Mouse (Mus musculus): Measurements from ENCODE around the gene Dusp2. TPM values are rescaled to one million over a fixed set of nuclear protein-coding genes. Genes with fewer than 3 reads are reported as not detected.

Dusp2 gene
- polyA plus RNA-seq, 1 experiment from 2014 or later: 188 TPM

DNA sequence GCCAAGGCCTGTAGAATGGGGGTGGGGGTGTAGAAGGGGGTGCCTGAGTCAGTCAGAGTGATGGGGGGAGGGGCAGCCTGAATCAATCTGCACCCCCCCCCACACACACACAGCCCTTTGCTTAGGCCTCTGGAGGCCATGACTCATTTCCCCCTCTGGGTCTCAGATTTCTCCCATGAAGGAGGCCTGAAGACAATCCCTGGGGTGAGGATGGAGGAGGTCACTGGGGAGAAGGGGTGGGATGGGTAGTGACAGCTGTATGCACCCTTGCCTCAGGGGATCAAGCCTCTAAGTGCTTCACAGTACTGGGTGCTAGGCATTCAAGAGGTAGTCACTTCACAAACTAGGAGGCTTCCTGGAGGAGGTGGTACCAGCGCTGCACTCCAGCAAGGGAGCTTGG is 12.3 kb upstream of the Dusp2 start:
- DNase-seq (ENCODE audit: low spot score): peak; percentile 1

DNA sequence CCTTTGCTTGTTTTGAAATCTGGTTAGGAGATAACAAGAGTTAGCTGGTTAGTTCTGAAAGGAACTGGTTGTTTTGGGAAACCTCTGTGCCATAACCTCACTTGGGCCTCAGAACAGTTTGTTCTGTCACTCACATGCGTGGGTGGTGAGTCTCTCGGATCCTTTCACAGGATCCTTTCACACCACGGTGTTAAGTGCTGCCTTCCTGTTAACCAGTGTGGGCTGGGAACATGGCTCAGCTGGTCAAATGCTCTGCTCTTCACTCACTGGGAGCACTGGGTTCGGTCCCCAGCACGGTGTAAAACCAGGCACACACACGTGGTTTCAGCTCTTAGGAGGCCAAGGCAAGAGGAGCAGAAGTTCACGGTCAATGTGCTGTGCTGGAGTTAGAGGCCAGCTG is 11.5 kb upstream of the Dusp2 start:
- peak; percentile 19 for DNase-seq (ENCODE audit: low spot score)

DNA sequence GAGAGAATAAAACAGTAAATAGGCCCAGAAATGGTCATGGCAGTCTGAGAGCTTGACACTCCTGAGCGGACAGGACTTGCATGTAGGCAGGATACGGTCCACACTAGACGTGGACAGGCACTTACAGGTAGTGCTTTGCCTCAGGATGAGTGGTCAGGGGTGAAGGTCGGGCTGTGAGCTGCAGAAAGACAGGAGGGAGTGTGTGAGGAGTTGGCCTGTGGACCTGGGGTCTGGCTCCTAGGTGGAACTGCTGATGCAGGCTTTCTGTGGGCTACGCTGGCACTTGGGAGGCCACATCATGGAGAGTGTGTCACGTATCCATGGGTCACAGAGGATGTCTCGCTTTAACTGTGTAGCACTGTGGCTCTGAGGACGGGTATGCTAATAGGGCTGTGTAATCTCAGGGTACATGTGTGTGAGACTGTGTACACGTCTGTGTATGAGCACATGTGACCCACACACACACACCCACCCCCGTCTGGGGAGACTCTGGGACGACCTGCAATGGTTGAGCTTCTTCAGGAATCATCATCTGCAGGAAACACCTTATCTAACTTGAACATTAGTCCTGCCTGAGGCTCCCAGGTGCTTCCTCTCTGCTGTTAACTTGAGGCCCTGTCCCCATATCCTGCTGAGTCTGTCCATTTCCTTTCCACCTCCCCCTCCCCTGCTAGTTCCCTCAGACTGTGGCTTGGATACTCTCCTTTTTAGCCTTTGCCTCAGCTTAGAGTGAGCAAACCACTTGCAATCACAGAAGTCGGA is 7.7 kb upstream of the Dusp2 start:
- DNase-seq (ENCODE audit: low spot score): peak; percentile 74

DNA sequence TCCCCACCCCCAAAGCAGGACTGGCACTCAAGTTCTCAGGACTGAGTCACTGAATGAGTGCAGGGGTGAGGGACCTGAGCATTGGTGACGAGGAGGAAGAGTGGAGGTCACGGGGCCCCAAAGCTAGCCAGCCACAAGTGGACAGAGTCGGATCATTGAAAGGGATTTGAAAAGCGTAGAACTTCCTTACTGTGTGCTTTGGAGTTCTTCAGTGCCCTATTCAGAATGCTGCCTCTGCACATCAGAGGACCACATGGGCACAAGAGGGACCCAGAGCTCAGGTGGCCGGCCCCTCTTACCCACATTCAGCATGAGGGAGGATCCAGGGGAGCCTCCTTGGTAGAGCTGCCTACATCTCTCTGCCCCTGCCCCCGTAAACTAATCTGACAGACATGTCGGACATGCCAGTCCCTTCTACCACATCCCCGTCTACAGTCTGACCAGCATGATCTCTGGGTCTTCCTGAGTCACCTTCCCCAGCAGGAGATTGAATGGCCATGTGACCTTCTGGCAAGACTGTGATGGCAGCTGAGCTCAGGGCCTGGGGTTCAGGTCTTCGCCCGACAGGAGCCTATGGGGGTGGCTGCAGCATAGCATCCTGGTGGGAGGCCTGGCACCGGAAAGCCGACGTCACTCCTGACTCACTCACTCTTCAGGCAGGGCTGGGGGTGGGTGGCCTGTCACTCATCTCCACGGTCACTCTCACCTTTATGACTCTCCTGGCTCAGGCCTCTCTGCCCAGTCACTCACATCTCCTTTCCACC is 3.0 kb upstream of the Dusp2 start:
- DNase-seq (ENCODE audit: low spot score): peak; percentile 50

DNA sequence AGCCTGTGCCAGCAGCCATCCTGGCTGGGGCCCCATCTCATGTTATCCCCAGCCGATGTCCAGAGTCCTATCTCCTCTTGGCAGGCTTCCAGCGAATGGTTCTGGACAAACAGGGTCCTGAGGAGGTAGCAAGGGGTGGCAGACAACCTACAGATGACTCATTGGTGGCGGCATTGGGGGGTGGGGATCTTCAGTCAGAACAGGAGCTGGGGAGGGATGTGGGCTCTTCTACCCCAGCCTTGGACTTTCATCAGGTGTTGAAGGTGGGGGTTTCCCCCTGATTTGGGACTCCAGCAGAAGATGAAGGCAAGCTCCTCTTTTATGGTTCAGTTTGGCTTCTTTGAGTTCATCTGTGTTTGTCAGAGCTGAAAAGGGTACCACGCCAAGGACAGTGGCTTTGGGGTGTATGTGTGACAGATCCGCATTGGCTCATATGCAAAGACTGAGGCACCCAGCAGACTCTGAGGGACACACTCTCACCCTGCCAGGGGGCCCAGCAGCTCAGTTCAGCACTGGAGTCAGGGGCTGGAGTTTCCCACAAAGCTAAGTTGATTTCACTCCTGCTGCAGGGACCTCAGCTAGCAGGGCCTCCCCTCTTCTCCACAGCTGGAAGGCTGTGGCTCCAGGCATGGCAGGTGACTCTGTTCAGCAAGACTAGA is 1.9 kb upstream of the Dusp2 start:
- peak; percentile 65 for DNase-seq (ENCODE audit: low spot score)

DNA sequence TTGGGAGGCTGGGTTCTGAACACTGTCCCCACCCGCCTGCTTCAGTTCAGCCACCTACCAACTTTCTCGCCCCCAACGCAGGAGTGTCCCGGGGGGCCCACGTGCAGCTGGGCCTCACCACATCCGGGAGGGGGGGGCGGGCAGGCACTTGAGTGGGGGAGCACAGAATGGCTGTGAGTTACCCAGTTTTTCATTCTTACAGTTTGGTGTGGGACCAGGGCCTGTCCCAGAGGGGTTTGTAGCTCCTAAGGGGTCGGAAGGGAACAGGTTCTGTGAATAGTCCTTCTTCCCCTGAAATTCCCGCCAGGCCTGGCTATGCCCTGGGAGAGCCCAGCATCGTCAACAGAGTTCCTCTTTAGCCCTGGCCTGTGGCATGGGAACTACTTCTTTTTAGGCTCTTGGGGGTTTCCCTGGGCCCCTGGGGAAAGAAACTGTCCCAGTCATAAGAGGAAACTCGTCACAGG is 849 bp upstream of the Dusp2 start:
- peak; percentile 93 for DNase-seq (ENCODE audit: low spot score)

DNA sequence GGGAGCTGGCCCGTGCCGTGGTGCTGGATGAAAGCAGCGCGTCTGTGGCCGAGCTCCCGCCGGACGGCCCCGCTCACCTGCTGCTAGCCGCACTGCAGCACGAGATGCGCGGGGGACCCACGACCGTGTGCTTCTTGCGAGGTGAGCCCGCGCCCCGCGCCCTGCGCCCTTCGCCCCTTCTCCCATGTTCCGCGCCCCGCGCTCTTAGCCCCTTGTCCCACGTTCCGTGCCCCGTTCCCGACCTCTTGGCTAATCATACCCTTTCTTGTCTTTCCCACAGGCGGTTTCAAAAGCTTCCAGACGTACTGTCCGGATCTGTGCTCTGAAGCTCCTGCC is 506 bp downstream of the Dusp2 start:
- no peak for DNase-seq (ENCODE audit: low spot score)

DNA sequence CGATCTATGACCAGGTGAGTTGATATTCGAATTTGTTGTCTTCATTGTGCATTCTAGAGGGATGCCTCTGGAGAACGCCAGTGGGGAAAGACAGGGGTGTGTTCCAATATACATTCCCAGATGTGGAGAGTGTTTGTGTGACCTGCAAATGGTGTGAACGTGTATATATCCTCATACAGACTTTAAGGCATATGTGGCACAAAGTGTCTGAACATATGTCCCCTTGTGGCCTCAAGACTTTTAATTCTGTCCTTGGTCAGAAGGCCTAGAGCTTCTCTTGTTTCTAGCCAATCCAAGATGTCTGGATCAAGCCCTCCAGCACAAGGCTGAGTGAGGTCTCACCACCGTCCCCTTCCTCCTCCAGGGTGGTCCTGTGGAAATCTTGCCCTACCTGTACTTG is 926 bp downstream of the Dusp2 start:
- peak; percentile 38 for DNase-seq (ENCODE audit: low spot score)

DNA sequence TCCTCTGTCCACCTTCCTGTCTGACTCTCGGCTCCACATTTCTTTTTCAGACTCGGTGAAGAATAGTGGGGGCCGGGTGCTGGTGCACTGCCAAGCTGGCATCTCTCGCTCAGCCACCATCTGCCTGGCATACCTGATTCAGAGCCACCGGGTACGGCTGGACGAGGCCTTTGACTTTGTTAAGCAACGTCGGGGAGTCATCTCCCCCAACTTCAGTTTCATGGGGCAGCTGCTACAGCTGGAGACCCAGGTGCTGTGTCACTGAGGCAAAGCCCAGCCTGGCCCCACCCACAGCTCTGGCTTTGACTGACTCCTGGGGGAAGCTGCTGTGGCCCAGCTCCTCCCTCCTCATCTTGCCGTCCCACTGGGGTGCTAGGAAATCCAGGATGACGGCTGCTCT is 1.6 kb downstream of the Dusp2 start:
- DNase-seq (ENCODE audit: low spot score): peak; percentile 77

DNA sequence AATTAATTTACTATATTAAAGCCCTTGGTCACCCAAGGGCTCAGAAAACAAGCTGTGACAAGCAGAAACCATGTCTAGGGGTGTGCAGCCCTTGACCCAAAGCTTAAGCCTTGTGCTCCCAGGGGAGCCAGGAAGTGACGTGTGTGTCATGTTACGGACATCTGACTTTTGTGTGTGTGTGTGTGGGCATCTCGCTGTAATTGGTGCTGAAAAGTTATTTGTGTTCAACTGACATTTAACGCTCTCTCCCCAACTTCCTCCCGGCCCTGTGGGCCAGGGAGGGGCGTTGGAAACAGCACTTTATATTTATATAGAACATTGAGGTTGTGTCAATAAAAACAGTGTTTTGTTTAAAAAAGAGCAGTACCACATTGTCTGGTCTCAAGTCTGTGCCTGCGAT is 2.1 kb downstream of the Dusp2 start:
- DNase-seq (ENCODE audit: low spot score): no peak

DNA sequence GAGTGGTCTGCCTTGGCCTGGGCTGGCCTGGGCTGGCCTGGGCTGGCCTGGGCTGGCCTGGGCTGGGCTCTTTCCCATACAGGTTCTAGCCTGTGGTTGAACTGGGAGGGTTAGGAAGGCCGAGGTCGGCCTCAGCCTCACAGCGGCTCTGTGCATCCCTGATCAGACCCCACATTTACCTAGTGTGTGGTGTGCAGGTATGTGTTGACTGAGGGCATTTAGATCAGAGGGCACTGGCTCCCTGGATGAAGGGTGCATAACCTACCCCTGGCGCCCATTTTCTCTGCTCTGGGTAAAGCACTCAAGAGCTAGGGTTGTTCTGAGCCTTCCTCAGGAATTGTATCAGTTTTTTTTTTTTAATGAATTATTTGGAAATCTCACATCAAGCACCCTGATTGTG is 2.5 kb downstream of the Dusp2 start, which contains the start of gene Astl:
Gene Astl, plus strand, starts transcription at position 224 of the 400 bp plus-strand sequence.
- no peak for DNase-seq (ENCODE audit: low spot score)

DNA sequence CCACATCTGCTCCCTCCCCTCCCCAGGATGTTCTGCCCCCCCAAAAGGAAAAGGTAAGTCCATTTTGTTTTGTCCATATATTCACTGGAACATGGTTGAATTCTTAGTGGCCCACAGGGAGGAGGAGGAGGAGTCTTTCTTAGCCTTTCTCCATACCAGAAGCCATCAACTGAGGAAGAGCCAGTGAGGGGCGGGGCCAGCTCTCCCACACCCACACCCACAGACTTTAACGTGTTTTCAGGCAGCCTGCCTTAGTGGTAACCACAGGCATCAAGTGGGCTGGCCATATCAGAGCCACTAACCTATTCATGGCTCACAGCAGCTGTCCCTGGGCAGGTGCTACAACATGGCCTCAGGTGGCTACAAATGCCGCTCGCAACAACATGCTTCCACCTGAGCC is 2.9 kb downstream of the Dusp2 start:
- DNase-seq (ENCODE audit: low spot score): peak; percentile 56

DNA sequence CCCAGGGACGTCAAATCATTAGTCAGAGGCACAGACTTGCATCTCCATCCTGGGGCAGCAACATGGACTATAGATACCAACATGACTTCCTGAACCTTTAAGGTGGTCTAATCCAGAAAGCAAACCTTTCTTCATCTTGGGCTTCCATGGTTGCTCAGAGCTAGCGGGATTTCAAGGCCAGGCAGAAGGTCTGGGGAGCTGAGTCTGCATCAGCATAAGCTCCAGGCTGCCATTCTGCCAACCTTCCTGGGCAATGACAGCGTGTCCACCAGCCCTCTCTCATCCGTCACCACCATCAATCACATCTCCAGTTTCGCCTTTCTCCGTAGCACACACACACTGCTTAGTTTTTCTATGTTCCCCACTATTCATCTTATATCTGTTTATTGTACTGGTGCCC is 3.3 kb downstream of the Dusp2 start:
- no peak for DNase-seq (ENCODE audit: low spot score)

DNA sequence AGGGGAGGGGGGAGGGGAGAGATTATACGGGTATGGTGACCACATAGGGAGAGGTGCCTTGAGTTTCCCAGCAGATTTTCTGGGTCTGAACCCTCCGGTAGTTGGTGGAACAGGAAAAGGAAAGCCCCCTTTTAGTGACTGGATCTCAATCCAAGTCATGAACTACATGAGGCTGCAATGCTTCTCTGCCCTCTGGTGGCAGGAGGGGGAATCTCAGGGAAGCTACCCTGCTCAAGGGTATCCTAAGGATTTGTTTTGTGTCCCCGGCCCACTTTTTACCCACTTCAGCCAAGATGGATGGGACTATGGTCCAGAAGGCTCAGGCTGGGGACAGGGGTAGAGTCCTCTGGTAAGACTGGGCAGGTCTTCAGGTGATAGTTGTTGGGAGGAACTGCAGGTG is 5.2 kb downstream of the Dusp2 start:
- peak; percentile 82 for DNase-seq (ENCODE audit: low spot score)

DNA sequence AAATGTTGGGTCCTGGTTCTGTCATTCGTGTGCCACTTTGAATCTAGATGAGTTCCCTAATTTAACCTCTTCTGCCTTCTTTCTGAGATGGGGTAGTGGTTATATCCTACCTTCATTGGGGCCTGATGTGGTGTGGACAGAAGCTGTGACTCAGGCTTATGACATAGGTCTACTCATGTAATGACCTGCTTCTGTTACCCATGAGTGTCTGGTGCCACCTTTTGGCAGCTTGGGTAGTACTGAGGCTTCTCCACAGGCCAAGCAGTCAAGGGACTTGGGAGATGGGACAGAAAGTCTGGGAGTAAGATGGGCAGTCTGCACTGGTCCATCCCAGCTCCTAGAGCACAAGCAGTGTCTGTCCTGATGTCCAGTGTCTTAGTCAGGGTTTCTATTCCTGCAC is 10.4 kb downstream of the Dusp2 start:
- DNase-seq (ENCODE audit: low spot score): no peak

DNA sequence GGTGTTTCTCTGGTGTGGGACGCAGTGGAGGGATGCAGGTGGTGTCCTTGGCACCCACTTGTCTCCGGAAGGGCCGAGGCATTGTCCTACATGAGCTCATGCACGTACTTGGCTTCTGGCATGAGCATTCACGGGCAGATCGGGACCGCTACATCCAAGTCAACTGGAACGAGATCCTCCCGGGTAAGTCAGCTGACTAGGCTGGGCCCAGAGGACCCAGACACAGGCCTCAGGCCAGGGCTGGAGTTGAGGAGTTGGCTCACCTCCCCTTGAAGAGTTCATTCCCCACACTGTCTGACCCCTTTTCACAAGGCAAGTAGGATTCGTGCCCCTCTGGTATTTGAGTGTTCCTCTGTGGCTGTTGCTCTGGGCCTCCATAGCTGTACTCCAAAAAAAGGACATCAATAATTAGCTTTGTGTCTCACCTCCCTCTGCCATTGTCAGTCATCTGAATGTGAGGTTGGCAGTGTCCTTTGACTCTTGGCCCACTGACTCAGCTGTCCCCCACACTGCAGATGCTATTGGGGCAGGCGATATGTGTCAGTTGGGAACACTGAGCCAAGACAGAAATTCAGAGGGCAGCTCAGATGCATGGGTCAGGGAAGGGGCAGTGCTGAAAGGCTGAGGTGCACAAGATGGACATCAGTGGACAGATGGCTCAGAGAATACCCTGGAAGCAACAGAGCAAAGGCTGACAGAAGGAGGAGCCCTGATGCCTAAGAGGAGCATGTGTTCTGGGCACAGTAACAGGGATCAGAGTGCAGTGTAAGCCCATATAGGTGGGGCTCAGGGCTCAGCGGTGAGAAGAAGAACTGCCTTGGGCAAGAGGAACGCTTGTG is 11.4 kb downstream of the Dusp2 start:
- DNase-seq (ENCODE audit: low spot score): no peak

DNA sequence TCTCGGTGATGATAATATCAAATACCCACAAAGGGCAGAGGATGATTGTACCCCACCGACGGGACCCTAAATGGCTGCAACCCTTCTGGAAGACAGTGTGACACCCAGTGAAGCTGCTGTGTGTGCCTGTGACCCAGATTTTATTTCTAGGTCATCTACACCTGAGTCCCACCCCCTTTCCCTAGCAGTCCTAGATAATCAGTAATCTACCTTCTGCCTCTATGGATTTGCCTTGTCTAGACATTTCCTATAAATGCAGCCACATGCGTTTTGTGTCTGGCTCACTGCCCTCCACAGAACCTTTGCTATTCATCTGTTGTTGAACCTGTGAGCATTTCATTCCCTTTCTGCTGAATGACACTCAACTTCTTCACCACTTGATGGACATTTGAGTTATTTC is 17.9 kb downstream of the Dusp2 start:
- no peak for DNase-seq (ENCODE audit: low spot score)

DNA sequence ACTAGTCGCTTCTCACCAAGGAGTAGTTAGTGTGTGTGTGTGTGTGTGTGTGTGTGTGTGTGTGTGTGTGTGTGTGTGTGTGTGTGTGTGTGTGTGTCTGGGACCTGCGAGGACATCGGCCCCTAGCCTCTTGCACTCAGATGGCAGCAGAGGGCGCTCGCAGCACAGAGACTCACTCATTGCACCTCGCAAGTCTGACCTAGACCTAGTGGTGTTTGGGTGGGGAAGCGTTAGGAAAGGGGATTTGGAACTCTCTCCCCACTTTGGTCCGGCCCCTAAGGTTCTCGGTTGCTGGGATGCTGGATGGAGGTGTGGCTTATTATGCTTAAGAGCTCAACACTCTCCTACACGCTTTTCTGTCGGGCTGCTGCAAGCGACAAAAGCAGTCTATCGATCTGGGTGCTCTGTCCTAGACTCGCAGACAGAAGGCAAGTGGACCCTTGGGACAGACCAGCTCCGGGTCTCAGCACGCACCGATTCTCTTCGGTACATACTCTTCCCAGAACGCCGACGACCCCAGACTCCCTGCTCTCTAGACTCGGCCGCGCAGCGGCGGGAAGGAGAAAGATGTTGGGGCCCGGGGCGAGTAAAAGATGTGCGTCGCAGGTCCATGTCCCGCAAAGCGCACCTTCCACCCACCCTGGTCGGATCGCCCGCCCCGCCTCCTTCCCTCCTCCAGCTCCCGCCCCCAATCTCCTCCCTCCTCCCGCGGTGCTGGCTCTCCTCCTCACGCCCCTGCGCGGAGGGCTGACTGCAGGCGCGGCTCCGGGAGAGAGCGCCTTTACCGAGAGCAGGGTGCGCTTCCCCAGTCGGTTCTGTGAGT is 26.7 kb downstream of the Dusp2 start, which contains the start of gene Adra2b:
Gene Adra2b, plus strand, starts transcription at position 750 of the 823 bp plus-strand sequence.
- peak; percentile 69 for DNase-seq (ENCODE audit: low spot score)

DNA sequence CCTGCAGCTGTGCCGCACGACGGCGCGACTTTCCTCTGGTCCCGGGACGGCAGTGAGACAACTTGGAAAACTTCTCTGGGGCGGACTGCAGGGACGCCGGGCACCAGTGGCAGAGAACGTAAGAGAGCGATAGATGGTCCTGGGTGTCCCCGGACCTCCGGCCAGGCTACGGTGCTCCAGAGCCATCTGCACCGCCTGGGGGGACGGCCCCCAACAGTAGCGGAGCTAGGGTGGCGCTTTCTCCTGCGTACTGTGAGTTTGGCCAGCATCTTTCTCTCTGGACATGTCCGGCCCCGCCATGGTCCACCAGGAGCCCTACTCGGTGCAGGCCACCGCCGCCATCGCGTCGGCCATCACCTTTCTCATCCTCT is 27.3 kb downstream of the Dusp2 start:
- DNase-seq (ENCODE audit: low spot score): no peak

DNA sequence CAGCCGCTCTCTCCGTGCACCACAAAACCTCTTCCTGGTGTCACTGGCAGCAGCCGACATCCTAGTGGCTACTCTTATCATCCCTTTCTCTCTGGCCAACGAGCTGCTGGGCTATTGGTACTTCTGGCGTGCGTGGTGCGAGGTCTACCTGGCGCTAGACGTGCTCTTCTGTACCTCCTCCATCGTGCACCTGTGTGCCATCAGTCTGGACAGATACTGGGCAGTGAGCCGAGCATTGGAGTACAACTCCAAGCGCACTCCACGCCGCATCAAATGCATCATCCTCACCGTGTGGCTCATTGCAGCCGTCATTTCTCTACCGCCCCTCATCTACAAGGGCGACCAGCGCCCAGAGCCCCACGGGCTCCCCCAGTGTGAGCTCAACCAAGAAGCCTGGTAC is 27.7 kb downstream of the Dusp2 start:
- no peak for DNase-seq (ENCODE audit: low spot score)

All from thymus, postnatal 0 days (tissue).